Mouse (Mus musculus) heart, postnatal 14 days (tissue): ENCODE results near the gene Gm20388. TPM values are rescaled to one million over a fixed set of nuclear protein-coding genes. Genes with fewer than 3 reads are reported as not detected.

ENCODE experiments used
- DNase-seq, 2 experiments: peaks; one replicate each; pipeline ENCODE4 v3.0.0; 2021 to 2022
- intact Hi-C: fragments of 180-260 bp; cut with DNase I; formaldehyde crosslinking; loops from one replicate; pipeline ENCODE4 v1.15.1; 2025
- total RNA-seq, 2 experiments: library from RNA; stranded (reverse); gene quantifications; 2 replicates each; pipeline ENCODE4 v1.2.3; 2021

Gm20388 gene
- total RNA-seq, 2 experiments from 2014 or later, result 0.24 TPM; not detected in 1

- no peak for DNase-seq
- intact Hi-C loops, result no loop called here
Measured at GRCm38 (mm10) chr8:121319491-121319890, 1408.8 kb downstream of the Gm20388 start.

- no peak for DNase-seq
- intact Hi-C loops, result no loop called here
Measured at GRCm38 (mm10) chr8:121326164-121326910, 1415.7 kb downstream of the Gm20388 start.

GRCm38 (mm10) chr8:121332436-121332835 is 1421.8 kb downstream of the Gm20388 start:
- intact Hi-C loops, result loop anchor here (5.0 kb wide), 1 partner anchor 70 kb away; no protein-coding TSS in a partner anchor
- DNase-seq, result peak; percentile 66 to 67

- DNase-seq, result peak; percentile 52 to 58
- intact Hi-C loops, result loop anchor here (2.0 to 5.0 kb wide), 2 partner anchors 44 to 72 kb away; no protein-coding TSS in a partner anchor
Measured at GRCm38 (mm10) chr8:121334495-121335424, 1424.1 kb downstream of the Gm20388 start.

- intact Hi-C loops, result loop anchor here (2.0 kb wide), 1 partner anchor 43 kb away; no protein-coding TSS in a partner anchor
- DNase-seq, result no peak
Measured at GRCm38 (mm10) chr8:121335684-121336083, 1425.0 kb downstream of the Gm20388 start.

- DNase-seq, result no peak
Measured at GRCm38 (mm10) chr8:121342931-121343330, 1432.3 kb downstream of the Gm20388 start.

GRCm38 (mm10) chr8:121344486-121344885 is 1433.8 kb downstream of the Gm20388 start:
- DNase-seq, result no peak
- intact Hi-C loops, result no loop called here

More at GRCm38 (mm10) chr8:121342931-121343330, 1432.3 kb downstream of the Gm20388 start:
- intact Hi-C loops, result no loop called here

GRCm38 (mm10) chr8:121346175-121346574 is 1435.5 kb downstream of the Gm20388 start:
- intact Hi-C loops, result no loop called here
- no peak for DNase-seq

GRCm38 (mm10) chr8:121346862-121347261 is 1436.2 kb downstream of the Gm20388 start:
- intact Hi-C loops, result no loop called here
- DNase-seq, result peak; percentile 30 to 65

- intact Hi-C loops, result no loop called here
- DNase-seq, result no peak
Measured at GRCm38 (mm10) chr8:121348998-121349397, 1438.4 kb downstream of the Gm20388 start.

- DNase-seq, result no peak
- intact Hi-C loops, result no loop called here
Measured at GRCm38 (mm10) chr8:121350803-121351202, 1440.2 kb downstream of the Gm20388 start.

- DNase-seq, result no peak
- intact Hi-C loops, result no loop called here
Measured at GRCm38 (mm10) chr8:121354844-121355243, 1444.2 kb downstream of the Gm20388 start.

- DNase-seq, result no peak
- intact Hi-C loops, result no loop called here
Measured at GRCm38 (mm10) chr8:121357451-121357850, 1446.8 kb downstream of the Gm20388 start.

- DNase-seq, result peak in 1 of 2 experiments; percentile 57
- intact Hi-C loops, result no loop called here
Measured at GRCm38 (mm10) chr8:121358609-121359008, 1448.0 kb downstream of the Gm20388 start.

- DNase-seq, result no peak
- intact Hi-C loops, result no loop called here
Measured at GRCm38 (mm10) chr8:121359131-121359981, 1448.7 kb downstream of the Gm20388 start.

- intact Hi-C loops, result no loop called here
- no peak for DNase-seq
Measured at GRCm38 (mm10) chr8:121360001-121360400, 1449.4 kb downstream of the Gm20388 start.

GRCm38 (mm10) chr8:121361166-121361565 is 1450.5 kb downstream of the Gm20388 start:
- DNase-seq, result no peak
- intact Hi-C loops, result no loop called here

GRCm38 (mm10) chr8:121364646-121365045 is 1454.0 kb downstream of the Gm20388 start:
- no peak for DNase-seq
- intact Hi-C loops, result no loop called here

- intact Hi-C loops, result no loop called here
Measured at GRCm38 (mm10) chr8:121365150-121365549, 1454.5 kb downstream of the Gm20388 start.

GRCm38 (mm10) chr8:121366655-121367054 is 1456.0 kb downstream of the Gm20388 start:
- intact Hi-C loops, result no loop called here
- DNase-seq, result peak; percentile 56 to 60

More at GRCm38 (mm10) chr8:121365150-121365549, 1454.5 kb downstream of the Gm20388 start:
- DNase-seq, result no peak
